Mouse (Mus musculus) neural tube, embryonic 11.5 days (tissue): ENCODE results near the gene Vapb. TPM values are rescaled to one million over a fixed set of nuclear protein-coding genes. Genes with fewer than 3 reads are reported as not detected.
A peak's percentile ranks its signal among the peaks of the same experiment; 100 is the strongest.

Experiments
- ATAC-seq: fragments of 200-750 bp; cut with Nextera tagmentation; 2 replicates; pipeline ENCODE4 v1.8.0; 2017; ENCODE audit warnings: moderate number of reproducible peaks, mild to moderate bottlenecking, moderate TSS enrichment, moderate library complexity; ENCODE audit not compliant: insufficient read depth, low FRiP score, low TSS enrichment
- DNase-seq: peaks from one replicate; pipeline ENCODE4 v3.0.0-alpha.2; 2015; ENCODE audit warnings: low spot score
- H3K27ac ChIP-seq: fragments of 300-500 bp; sonication (generic); 2 replicates; pipeline ENCODE4 v1.5.1; 2014; ENCODE audit warnings: low read depth, mild to moderate bottlenecking, low read length
- H3K27me3 ChIP-seq: fragments of 300-500 bp; sonication (generic); 2 replicates; pipeline ENCODE4 v1.6.1; 2014; ENCODE audit warnings: mild to moderate bottlenecking, low read length, mixed read lengths; ENCODE audit not compliant: control insufficient read depth, insufficient read depth
- H3K36me3 ChIP-seq: fragments of 300-500 bp; sonication (generic); 2 replicates; pipeline ENCODE4 v1.6.1; 2014; ENCODE audit warnings: mild to moderate bottlenecking, low read length, moderate library complexity, mixed read lengths; ENCODE audit not compliant: control insufficient read depth, insufficient read depth
- H3K4me1 ChIP-seq: fragments of 300-500 bp; sonication (generic); 2 replicates; pipeline ENCODE4 v1.6.1; 2014; ENCODE audit warnings: low read length, mixed read lengths; ENCODE audit not compliant: control insufficient read depth, insufficient read depth
- H3K4me2 ChIP-seq: fragments of 300-500 bp; sonication (generic); 2 replicates; pipeline ENCODE4 v1.6.1; 2014; ENCODE audit warnings: low read depth, mild to moderate bottlenecking, moderate library complexity
- H3K4me3 ChIP-seq: fragments of 300-500 bp; sonication (generic); 2 replicates; pipeline ENCODE4 v1.5.1; 2014; ENCODE audit warnings: low read depth, low read length
- H3K9ac ChIP-seq: fragments of 300-500 bp; sonication (generic); 2 replicates; pipeline ENCODE4 v1.6.1; 2014; ENCODE audit warnings: mild to moderate bottlenecking, low read length
- H3K9me3 ChIP-seq: fragments of 300-500 bp; sonication (generic); 2 replicates; pipeline ENCODE4 v1.6.1; 2016; ENCODE audit warnings: low read length; ENCODE audit not compliant: control insufficient read depth
- WGBS: fragments of 180-500 bp; shearing (Covaris S2); extraction: QIAGEN DNeasy Blood & Tissue Kit; methylation state at CpG from one replicate; pipeline ENCODE4 v1.1.7; 2014; 5-methylcytosine and 5-hydroxymethylcytosine counted together
- polyA plus RNA-seq: library from polyadenylated mRNA; unstranded; fragments of >200 nt; fragmentation: Nextera tagmentation; extraction: Ambion mirVana; gene quantifications from 2 replicates; pipeline ENCODE4 v1.2.1, GENCODE M21; 2014

Gene Vapb
- polyA plus RNA-seq, 1 experiment from 2014 or later, result 15.2 TPM

GRCm38 (mm10) chr2:173791904-173792757 lies 54.8 kb downstream of the Vapb start:
- WGBS, result 76% methylated on average over 20 of the region's 20 CpGs
- H3K36me3 ChIP-seq, result no peaks in the 10 kb centered on the region
- H3K4me2 ChIP-seq, result no peak overlapping the region
- no peak for ATAC-seq
- H3K27me3 ChIP-seq, result no peaks in the 10 kb centered on the region
- H3K4me1 ChIP-seq, result peaks cover 12% of the 10 kb centered on the region
- H3K4me3 ChIP-seq, result no peak overlapping the region
- no peak overlapping the region for H3K27ac ChIP-seq
- no peak overlapping the region for H3K9ac ChIP-seq
- no peak for DNase-seq
- no peaks in the 10 kb centered on the region for H3K9me3 ChIP-seq

GRCm38 (mm10) chr2:173794018-173794417 lies 56.7 kb downstream of the Vapb start:
- Histone ChIP-seq H3K4me3 (no peak overlapping the region), H3K9ac (no peak overlapping the region), H3K4me1 (peaks cover 12% of the 10 kb centered on the region), H3K4me2 (no peak overlapping the region), H3K36me3 (no peaks in the 10 kb centered on the region), H3K9me3 (no peaks in the 10 kb centered on the region), H3K27ac (no peak overlapping the region), H3K27me3 (no peaks in the 10 kb centered on the region)
- ATAC-seq (no peak), DNase-seq (no peak)
- WGBS, result 94% methylated on average over 12 of the region's 12 CpGs

DNA sequence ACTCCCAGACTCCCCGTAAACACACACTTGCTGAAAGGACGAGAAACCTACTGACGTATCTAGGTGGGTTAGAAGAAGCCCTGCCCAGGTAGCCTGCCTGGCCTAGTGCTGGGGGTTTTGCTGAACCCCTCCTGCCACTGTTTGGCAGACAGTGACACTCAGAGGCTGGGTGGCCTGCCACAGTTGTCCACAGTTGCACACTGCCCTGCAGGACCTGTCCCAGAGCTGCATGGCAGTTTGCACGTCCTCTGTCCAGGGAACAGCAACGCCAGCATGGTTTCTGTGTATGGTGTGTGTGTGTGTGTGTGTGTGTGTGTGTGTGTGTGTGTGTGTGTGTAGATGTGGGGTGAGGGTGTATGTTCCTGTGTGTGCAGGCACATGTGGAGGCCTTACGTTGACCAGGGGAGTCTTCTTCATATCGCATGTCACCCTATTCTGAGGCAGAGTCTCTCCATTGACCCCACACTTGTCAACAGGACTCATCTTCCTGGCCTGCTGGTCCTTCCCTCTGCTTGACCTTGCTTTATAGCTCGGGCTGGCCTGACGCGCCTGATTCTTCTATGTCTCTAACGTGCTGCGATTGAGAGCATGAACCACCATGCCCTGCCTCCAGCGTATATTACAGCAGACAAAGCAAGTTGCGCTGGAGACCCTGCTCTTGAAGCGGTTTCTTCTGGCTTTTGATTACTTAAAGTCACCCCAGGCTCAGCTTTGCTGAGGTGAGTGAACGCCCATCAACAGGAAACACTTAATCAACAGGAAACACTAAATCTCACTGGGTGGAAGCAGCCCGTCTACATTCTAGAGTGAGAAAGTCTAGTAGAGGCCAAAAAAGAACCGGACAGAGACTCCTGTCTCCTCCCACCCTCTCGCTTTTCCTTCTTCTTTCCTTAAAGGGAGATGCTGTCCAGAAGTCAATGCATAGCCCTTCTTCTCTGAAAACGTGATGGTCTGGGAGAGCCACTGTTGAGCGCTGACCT lies 57.5 kb downstream of the Vapb start:
- WGBS, result 77% methylated on average over 21 of the region's 21 CpGs
- Histone ChIP-seq H3K9me3 (no peaks in the 10 kb centered on the region), H3K27me3 (no peaks in the 10 kb centered on the region), H3K4me1 (peaks cover 10% of the 10 kb centered on the region), H3K4me2 (no peak overlapping the region), H3K4me3 (no peak overlapping the region), H3K27ac (no peak overlapping the region), H3K36me3 (no peaks in the 10 kb centered on the region), H3K9ac (no peak overlapping the region)
- no peak for ATAC-seq
- no peak for DNase-seq

- no peak overlapping the region for H3K27ac ChIP-seq
- H3K36me3 ChIP-seq, result no peaks in the 10 kb centered on the region
- H3K4me2 ChIP-seq, result no peak overlapping the region
- no peak for ATAC-seq
- no peak for DNase-seq
- no peak overlapping the region for H3K4me3 ChIP-seq
- H3K27me3 ChIP-seq, result no peaks in the 10 kb centered on the region
- no peaks in the 10 kb centered on the region for H3K9me3 ChIP-seq
- no peak overlapping the region for H3K9ac ChIP-seq
- H3K4me1 ChIP-seq, result peaks cover 9% of the 10 kb centered on the region
- WGBS, result 69% methylated on average over 15 of the region's 15 CpGs
Observed at GRCm38 (mm10) chr2:173795801-173796673, 58.7 kb downstream of the Vapb start.

DNA sequence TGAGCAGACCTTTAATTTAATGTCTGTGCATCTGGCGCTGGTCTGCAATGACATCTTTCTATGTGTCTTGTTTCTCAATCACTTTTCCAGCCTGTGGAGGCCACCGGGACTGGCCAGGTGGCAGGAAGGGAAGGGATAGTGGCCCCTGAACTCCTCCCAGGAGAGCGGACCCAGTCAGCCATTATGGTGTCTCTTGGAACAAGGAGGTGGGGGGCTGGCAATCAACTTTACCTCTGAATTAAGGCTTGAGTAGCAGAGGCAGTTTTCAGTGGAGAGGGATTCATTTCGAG lies 59.3 kb downstream of the Vapb start:
- Histone ChIP-seq H3K4me2 (no peak overlapping the region), H3K27me3 (no peaks in the 10 kb centered on the region), H3K27ac (no peak overlapping the region), H3K36me3 (no peaks in the 10 kb centered on the region), H3K4me1 (peaks cover 9% of the 10 kb centered on the region), H3K9ac (no peak overlapping the region), H3K4me3 (no peak overlapping the region), H3K9me3 (no peaks in the 10 kb centered on the region)
- ATAC-seq (no peak), DNase-seq (no peak)
- 62% methylated on average over 4 of the region's 4 CpGs for WGBS

DNA sequence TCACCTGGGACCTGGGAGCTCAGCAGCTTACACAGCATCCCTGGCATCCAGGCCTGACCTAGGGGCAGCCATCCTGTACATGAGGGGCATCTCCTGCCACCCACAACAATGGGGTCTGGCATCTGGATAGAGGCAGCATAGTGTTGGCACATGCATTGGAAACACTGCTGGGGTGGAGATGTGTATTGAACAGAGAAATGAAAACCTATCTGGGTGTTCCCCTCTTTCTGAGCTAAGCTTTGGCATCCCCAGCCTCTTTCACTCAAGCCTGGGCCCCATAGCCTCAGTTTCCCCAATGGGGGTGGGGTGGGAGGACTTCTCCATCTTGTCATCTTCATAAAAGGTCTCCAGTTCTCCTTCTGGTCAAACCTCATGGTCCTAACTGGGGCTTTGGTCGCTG lies 62.2 kb downstream of the Vapb start:
- WGBS, result 82% methylated on average over 1 of the region's 1 CpGs

DNA sequence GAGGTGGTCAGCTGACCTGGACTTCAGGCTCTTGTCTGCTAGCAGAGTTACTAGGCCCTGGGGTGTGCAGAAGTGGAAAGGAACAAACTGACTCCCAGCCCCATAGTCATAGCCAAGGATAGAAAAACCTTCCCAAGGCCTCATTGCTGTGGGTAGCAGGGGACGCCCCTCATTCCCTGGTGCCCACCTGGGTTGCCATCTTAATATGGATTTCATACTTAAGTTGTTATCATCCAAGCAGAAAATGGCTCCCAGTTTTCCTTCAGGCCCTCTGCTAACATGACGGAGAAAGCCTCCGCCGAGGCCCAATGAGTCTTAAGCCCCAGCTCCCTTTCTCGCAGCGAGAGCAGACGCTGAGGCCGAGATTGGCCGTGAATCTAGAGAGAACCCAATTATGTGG lies 63.3 kb downstream of the Vapb start:
- Histone ChIP-seq H3K4me1 (peaks cover 5% of the 10 kb centered on the region; the same call in 1 of the 2 replicates), H3K9ac (no peak overlapping the region), H3K36me3 (no peaks in the 10 kb centered on the region), H3K27ac (no peak overlapping the region), H3K4me3 (no peak overlapping the region), H3K27me3 (no peaks in the 10 kb centered on the region), H3K9me3 (no peaks in the 10 kb centered on the region), H3K4me2 (no peak overlapping the region)
- ATAC-seq, result no peak
- 92% methylated on average over 9 of the region's 9 CpGs for WGBS
- DNase-seq, result no peak

More for the DNA sequence above, 62.2 kb downstream of the Vapb start:
- H3K4me2 ChIP-seq, result no peak overlapping the region
- H3K27ac ChIP-seq, result no peak overlapping the region
- H3K4me1 ChIP-seq, result peaks cover 5% of the 10 kb centered on the region; the same call in 1 of the 2 replicates
- H3K27me3 ChIP-seq, result no peaks in the 10 kb centered on the region
- no peak overlapping the region for H3K9ac ChIP-seq
- H3K9me3 ChIP-seq, result no peaks in the 10 kb centered on the region
- H3K36me3 ChIP-seq, result no peaks in the 10 kb centered on the region
- DNase-seq (no peak), ATAC-seq (no peak)
- no peak overlapping the region for H3K4me3 ChIP-seq

DNA sequence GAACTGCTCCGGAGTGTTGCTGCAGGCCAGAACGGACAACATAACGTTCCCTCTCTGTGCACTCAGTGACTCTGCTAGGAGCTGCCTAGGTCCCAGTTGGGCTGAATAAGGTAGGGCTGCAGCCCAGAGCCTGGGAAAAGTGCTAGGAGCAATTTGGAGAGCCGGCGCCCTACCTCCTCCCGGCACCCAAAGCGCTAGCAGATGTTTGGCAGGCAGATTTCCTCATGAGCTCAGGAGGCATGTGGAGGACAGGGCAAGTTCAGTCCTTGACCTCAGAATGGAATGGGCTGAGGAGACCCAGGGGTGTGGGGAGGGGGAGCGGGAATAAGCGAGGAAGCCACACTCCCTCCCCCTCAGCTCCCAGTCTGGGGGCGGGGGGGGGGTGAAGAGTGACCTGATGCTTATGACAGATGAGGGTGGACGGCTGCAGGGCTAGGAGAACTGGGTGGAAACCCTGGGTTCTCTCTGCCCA lies 64.1 kb downstream of the Vapb start:
- DNase-seq (peak; percentile 44), ATAC-seq (no peak; the same call in 1 of the 2 replicates)
- Histone ChIP-seq H3K27ac (no peak overlapping the region), H3K36me3 (no peaks in the 10 kb centered on the region), H3K27me3 (no peaks in the 10 kb centered on the region), H3K4me3 (no peak overlapping the region), H3K4me2 (no peak overlapping the region), H3K4me1 (peaks cover 5% of the 10 kb centered on the region; the same call in 1 of the 2 replicates), H3K9me3 (no peaks in the 10 kb centered on the region), H3K9ac (no peak overlapping the region)
- WGBS, result 47% methylated on average over 11 of the region's 11 CpGs
